ENCODE assay signal across 9 mouse cellular contexts in genomic region chr9:121000641-121001320, GRCm38 (mm10).
DNase-seq lines count a peak whose midpoint lies in the region; ATAC-seq lines count a peak whose summit lies in the region.
"Had no signal": no experiment of that assay in that cellular context is flagged by ENCODE, and none has a peak within 500 bp of the region (broad histone marks: within the 10 kb centered on the region; RNA-seq: fewer than 3 reads in every experiment).

No protein-coding gene starts in this region.

- no peak for DNase-seq in heart, adult 11 months
- DNase-seq in adipocyte (ENCODE audit: low spot score), result peak; percentile 3
- no peak for DNase-seq in cerebellum, adult 9-11 months
- DNase-seq in embryo, embryonic 10.5 days (ENCODE audit: low spot score), result no peak
- DNase-seq in cerebellum, postnatal 25 days, result no peak

- H3K36me3 ChIP-seq in heart, embryonic 13.5 days, result no peaks in the 10 kb centered on the region
- H3K36me3 ChIP-seq in intestine, embryonic 16.5 days (ENCODE audit: control insufficient read depth, insufficient read depth, low read length), result no peaks in the 10 kb centered on the region
- H3K36me3 ChIP-seq in lung, embryonic 15.5 days, result no peaks in the 10 kb centered on the region
- H3K36me3 ChIP-seq: neural tube, embryonic 13.5 days had no signal

- peak overlapping the region; percentile 79 for H3K27ac ChIP-seq in heart, embryonic 13.5 days (replicated peaks)
- H3K27ac ChIP-seq in intestine, embryonic 16.5 days (ENCODE audit: low read length), result peak overlapping the region; percentile 70
- H3K27ac ChIP-seq in lung, embryonic 15.5 days, result peak overlapping the region; percentile 80
- H3K27ac ChIP-seq: neural tube, embryonic 13.5 days had no signal

- 0 out of 2 replicates have a peak, but pooled peaks have one; percentile 26 for ATAC-seq in heart, embryonic 13.5 days (ENCODE audit: extremely low read depth, insufficient number of reproducible peaks, low FRiP score, low TSS enrichment)
- ATAC-seq in intestine, embryonic 16.5 days, result peak; percentile 67
- peak; percentile 52; the same call in 1 of the 2 replicates for ATAC-seq in lung, embryonic 15.5 days (ENCODE audit: borderline replicate concordance, extremely low read depth, low FRiP score, low TSS enrichment)

- H3K27me3 ChIP-seq in heart, embryonic 13.5 days (replicated peaks), result no peaks in the 10 kb centered on the region
- H3K27me3 ChIP-seq in intestine, embryonic 16.5 days (replicated peaks; ENCODE audit: control insufficient read depth, insufficient read depth, low read length), result no peaks in the 10 kb centered on the region
- H3K27me3 ChIP-seq in lung, embryonic 15.5 days, result no peaks in the 10 kb centered on the region
- H3K27me3 ChIP-seq: neural tube, embryonic 13.5 days had no signal

- H3K4me1 ChIP-seq in heart, embryonic 13.5 days, result peaks cover 32% of the 10 kb centered on the region
- H3K4me1 ChIP-seq in intestine, embryonic 16.5 days (ENCODE audit: control insufficient read depth, insufficient read depth, low read length), result peaks cover 14% of the 10 kb centered on the region
- peaks cover 21% of the 10 kb centered on the region for H3K4me1 ChIP-seq in lung, embryonic 15.5 days

- WGBS in heart, embryonic 13.5 days, result 39% methylated on average over 7 of the region's 7 CpGs
- 44% methylated on average over 7 of the region's 7 CpGs for WGBS in intestine, embryonic 16.5 days
- WGBS in lung, embryonic 15.5 days, result 22% methylated on average over 7 of the region's 7 CpGs

- no peaks in the 10 kb centered on the region for H3K9me3 ChIP-seq in heart, embryonic 13.5 days
- H3K9me3 ChIP-seq in intestine, embryonic 16.5 days (ENCODE audit: control insufficient read depth, low read length), result no peaks in the 10 kb centered on the region
- H3K9me3 ChIP-seq in lung, embryonic 15.5 days, result no peaks in the 10 kb centered on the region
- H3K9me3 ChIP-seq: neural tube, embryonic 13.5 days had no signal

- H3K4me3 ChIP-seq in heart, embryonic 13.5 days, result no peak overlapping the region
- no peak overlapping the region for H3K4me3 ChIP-seq in intestine, embryonic 16.5 days (ENCODE audit: low read length)
- H3K4me3 ChIP-seq in lung, embryonic 15.5 days, result no peak overlapping the region
- H3K4me3 ChIP-seq: neural tube, embryonic 13.5 days had no signal

- no peak overlapping the region for H3K9ac ChIP-seq in heart, embryonic 13.5 days
- H3K9ac ChIP-seq in intestine, embryonic 16.5 days (ENCODE audit: low read depth, low read length), result no peak overlapping the region
- no peak overlapping the region for H3K9ac ChIP-seq in lung, embryonic 15.5 days
- H3K9ac ChIP-seq: neural tube, embryonic 13.5 days had no signal

- H3K4me2 ChIP-seq in heart, embryonic 13.5 days, result no peak overlapping the region
- H3K4me2 ChIP-seq in intestine, embryonic 16.5 days (ENCODE audit: low read depth, low read length), result no peak overlapping the region
- H3K4me2 ChIP-seq in lung, embryonic 15.5 days, result no peak overlapping the region
- H3K4me2 ChIP-seq: neural tube, embryonic 13.5 days had no signal
